ENCODE assay signal across 9 mouse cellular contexts in the genomic region with DNA sequence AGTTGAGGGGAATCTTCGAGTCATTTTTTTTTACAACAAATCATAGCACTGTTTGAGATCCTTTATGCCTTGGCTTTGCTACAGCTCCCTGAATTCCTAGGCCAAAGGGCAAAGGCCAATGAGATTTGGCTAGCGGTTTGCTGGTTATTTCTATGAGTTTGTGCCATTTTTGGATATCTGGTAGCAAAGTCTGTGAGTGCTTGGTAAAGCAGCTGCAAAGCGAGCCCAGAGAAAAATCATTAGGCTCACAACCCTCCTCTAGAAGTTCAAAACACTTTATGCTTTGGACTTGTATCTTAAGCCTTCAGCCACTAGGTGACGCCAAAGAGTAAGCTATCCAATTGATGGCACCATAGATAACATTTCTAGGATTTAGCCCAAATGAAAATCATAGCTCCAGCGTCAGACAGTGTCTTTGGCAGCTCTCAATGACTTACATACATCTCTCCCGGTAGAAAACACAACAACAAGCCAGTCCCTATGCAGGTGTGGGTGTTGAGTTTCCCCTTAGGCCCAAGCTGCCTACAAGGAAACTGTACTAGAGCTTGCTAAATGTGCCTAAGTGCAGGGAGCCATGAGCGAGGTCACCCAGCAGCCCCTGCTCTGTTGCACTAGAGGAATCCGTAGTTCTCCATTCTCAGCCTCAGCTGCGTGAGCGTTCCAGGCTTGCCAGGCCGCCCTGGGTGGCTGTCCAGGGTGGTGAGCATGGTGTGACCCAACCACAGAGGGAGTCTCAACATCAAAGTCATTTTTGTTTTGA.
DNase-seq lines count a peak whose midpoint lies in the region; ATAC-seq lines count a peak whose summit lies in the region.
"Had no signal": no experiment of that assay in that cellular context is flagged by ENCODE, and none has a peak within 500 bp of the region (broad histone marks: within the 10 kb centered on the region; RNA-seq: fewer than 3 reads in every experiment).

No protein-coding gene starts in this region.

- DNase-seq in thymus, postnatal 4 days, result peak; percentile 13
- DNase-seq in thymus, postnatal 10 days (ENCODE audit: low spot score in 2 of 2), result no peak
- DNase-seq in c-Kit-positive CD71-negative TER-119-negative erythroid progenitor cells, embryonic 14.5 days (ENCODE audit: low read depth), result peak; percentile 13
- peak; percentile 84 for DNase-seq in layer of hippocampus, adult 11-12 months (ENCODE audit: low spot score)
- peak; percentile 95 for DNase-seq in midbrain, embryonic 11.5 days (ENCODE audit: low spot score, missing footprints)
- DNase-seq in thymus, adult 18-20 months, result no peak

- no peaks in the 10 kb centered on the region for H3K9me3 ChIP-seq in forebrain, embryonic 13.5 days (replicated peaks)
- H3K9me3 ChIP-seq in midbrain, embryonic 11.5 days (ENCODE audit: control insufficient read depth, low read length), result no peaks in the 10 kb centered on the region
- H3K9me3 ChIP-seq: heart, embryonic 13.5 days had no signal

- no peak overlapping the region for H3K4me3 ChIP-seq in forebrain, embryonic 13.5 days
- H3K4me3 ChIP-seq in midbrain, embryonic 11.5 days (ENCODE audit: low read depth, low read length), result no peak overlapping the region
- H3K4me3 ChIP-seq: heart, embryonic 13.5 days had no signal

- ATAC-seq in forebrain, embryonic 13.5 days, result peak; percentile 53
- ATAC-seq in midbrain, embryonic 11.5 days (ENCODE audit: low FRiP score), result peak; percentile 33; the same call in 1 of the 2 replicates
- ATAC-seq in megakaryocyte-erythroid progenitor cell, adult 5-6 weeks (replicated peaks; ENCODE audit: low FRiP score, low TSS enrichment, poor library complexity, severe bottlenecking), result no peak

- no peak overlapping the region for H3K4me2 ChIP-seq in forebrain, embryonic 13.5 days
- no peak overlapping the region for H3K4me2 ChIP-seq in midbrain, embryonic 11.5 days
- H3K4me2 ChIP-seq: heart, embryonic 13.5 days had no signal

- no peaks in the 10 kb centered on the region for H3K36me3 ChIP-seq in forebrain, embryonic 13.5 days (ENCODE audit: poor library complexity, severe bottlenecking)
- H3K36me3 ChIP-seq in midbrain, embryonic 11.5 days (ENCODE audit: control insufficient read depth, insufficient read depth, low read length), result no peaks in the 10 kb centered on the region
- H3K36me3 ChIP-seq: heart, embryonic 13.5 days had no signal

- no peak overlapping the region for H3K9ac ChIP-seq in forebrain, embryonic 13.5 days
- H3K9ac ChIP-seq in midbrain, embryonic 11.5 days (ENCODE audit: low read length), result no peak overlapping the region
- H3K9ac ChIP-seq: heart, embryonic 13.5 days had no signal

- no peaks in the 10 kb centered on the region for H3K4me1 ChIP-seq in forebrain, embryonic 13.5 days
- no peaks in the 10 kb centered on the region for H3K4me1 ChIP-seq in midbrain, embryonic 11.5 days (ENCODE audit: control insufficient read depth, insufficient read depth, low read length)
- H3K4me1 ChIP-seq: heart, embryonic 13.5 days had no signal

- WGBS in forebrain, embryonic 13.5 days, result 35% methylated on average over 11 of the region's 11 CpGs
- 33% methylated on average over 11 of the region's 11 CpGs for WGBS in midbrain, embryonic 11.5 days

- no peaks in the 10 kb centered on the region for H3K27me3 ChIP-seq in forebrain, embryonic 13.5 days
- no peaks in the 10 kb centered on the region for H3K27me3 ChIP-seq in midbrain, embryonic 11.5 days (ENCODE audit: control insufficient read depth, insufficient read depth, low read length)
- H3K27me3 ChIP-seq: heart, embryonic 13.5 days had no signal

- no peak overlapping the region for H3K27ac ChIP-seq in forebrain, embryonic 13.5 days
- no peak overlapping the region for H3K27ac ChIP-seq in midbrain, embryonic 11.5 days (ENCODE audit: low read depth, low read length)
- H3K27ac ChIP-seq: heart, embryonic 13.5 days had no signal

Comparison
In these comparisons a context has a peak if more than half of its experiments do, and no peak if none do; other contexts are left out.
1. DNase-seq: peak in thymus, postnatal 4 days (single experiment), c-Kit-positive CD71-negative TER-119-negative erythroid progenitor cells, embryonic 14.5 days (single experiment), layer of hippocampus, adult 11-12 months (single experiment) and midbrain, embryonic 11.5 days (single experiment); none in thymus, postnatal 10 days (0 of 2) and thymus, adult 18-20 months (0 of 2).